In genomic region chr7:31126211-31126751, GRCm38 (mm10) we compare ENCODE assay signal across 8 mouse cellular contexts. TPM values are rescaled to one million over a fixed set of nuclear protein-coding genes. Genes with fewer than 3 reads are reported as not detected.
A peak's percentile ranks its signal among the peaks of the same experiment; 100 is the strongest.
DNase-seq lines count a peak whose midpoint lies in the region; ATAC-seq and TF ChIP-seq lines count a peak whose summit lies in the region.

No protein-coding gene starts in this region.

- peaks cover 29% of the 10 kb centered on the region for H3K36me3 ChIP-seq in heart, embryonic 12.5 days
- peaks cover 27% of the 10 kb centered on the region for H3K36me3 ChIP-seq in embryonic facial prominence, embryonic 15.5 days
- H3K36me3 ChIP-seq in hindbrain, postnatal 0 days (ENCODE audit: insufficient read depth, low read length): peaks cover 22% of the 10 kb centered on the region

- 4% methylated on average over 53 of the region's 53 CpGs for WGBS in heart, embryonic 12.5 days
- WGBS in embryonic facial prominence, embryonic 15.5 days: under 1% methylated on average over 53 of the region's 53 CpGs
- 4% methylated on average over 40 of the region's 53 CpGs for WGBS in hindbrain, postnatal 0 days

- TF ChIP-seq CTCF in hindbrain, postnatal 0 days (IDR thresholded peaks at IDR 0.05; ENCODE audit: low read depth): no peak

- peak overlapping the region; percentile 79 for H3K9ac ChIP-seq in heart, embryonic 12.5 days
- peak overlapping the region; percentile 47 for H3K9ac ChIP-seq in embryonic facial prominence, embryonic 15.5 days
- peak overlapping the region; percentile 78 for H3K9ac ChIP-seq in hindbrain, postnatal 0 days (replicated peaks; ENCODE audit: low read length)

- H3K27ac ChIP-seq in heart, embryonic 12.5 days (ENCODE audit: poor library complexity, severe bottlenecking): no peak overlapping the region
- no peak overlapping the region for H3K27ac ChIP-seq in embryonic facial prominence, embryonic 15.5 days (replicated peaks)
- peak overlapping the region; percentile 75 for H3K27ac ChIP-seq in hindbrain, postnatal 0 days

- H3K27me3 ChIP-seq in heart, embryonic 12.5 days (replicated peaks): peaks cover 22% of the 10 kb centered on the region
- peaks cover 15% of the 10 kb centered on the region for H3K27me3 ChIP-seq in embryonic facial prominence, embryonic 15.5 days
- peaks cover 5% of the 10 kb centered on the region; the same call in 1 of the 2 replicates for H3K27me3 ChIP-seq in hindbrain, postnatal 0 days (ENCODE audit: insufficient read depth, low read length)

- peak overlapping the region; percentile 76 for H3K4me3 ChIP-seq in heart, embryonic 12.5 days
- H3K4me3 ChIP-seq in embryonic facial prominence, embryonic 15.5 days (replicated peaks): peak overlapping the region; percentile 62
- peak overlapping the region; percentile 63 for H3K4me3 ChIP-seq in hindbrain, postnatal 0 days (ENCODE audit: low read length)

- no peak for DNase-seq in heart, adult 9 months (ENCODE audit: low spot score in 2 of 2)
- peak; percentile 31 for DNase-seq in Muller cell, postnatal 12 days (ENCODE audit: inconsistent ontology term)
- DNase-seq in hindbrain, postnatal 0 days (ENCODE audit: low spot score): no peak
- peak; percentile 32 for DNase-seq in naive thymus-derived CD4-positive, alpha-beta T cell, adult 2 months (ENCODE audit: low read depth)
- DNase-seq in thymus, adult 18-20 months: no peak
- no peak for DNase-seq in c-Kit-positive CD71-positive TER-119-positive erythroid progenitor cells, embryonic 14.5 days (ENCODE audit: low spot score)

- peaks cover 24% of the 10 kb centered on the region for H3K4me1 ChIP-seq in heart, embryonic 12.5 days (replicated peaks)
- peaks cover 18% of the 10 kb centered on the region for H3K4me1 ChIP-seq in embryonic facial prominence, embryonic 15.5 days
- H3K4me1 ChIP-seq in hindbrain, postnatal 0 days (ENCODE audit: insufficient read depth, low read length): no peaks in the 10 kb centered on the region

- peak overlapping the region; percentile 100 for H3K4me2 ChIP-seq in heart, embryonic 12.5 days
- H3K4me2 ChIP-seq in embryonic facial prominence, embryonic 15.5 days (replicated peaks): peak overlapping the region; percentile 98
- peak overlapping the region; percentile 84 for H3K4me2 ChIP-seq in hindbrain, postnatal 0 days (ENCODE audit: low read depth, low read length)

- peak; percentile 29; the same call in 1 of the 2 replicates for ATAC-seq in heart, embryonic 12.5 days (ENCODE audit: insufficient number of reproducible peaks, low FRiP score)
- ATAC-seq in embryonic facial prominence, embryonic 15.5 days (ENCODE audit: insufficient number of reproducible peaks, low FRiP score, low TSS enrichment, low read depth): no peak
- no peak for ATAC-seq in hindbrain, postnatal 0 days

- H3K9me3 ChIP-seq in heart, embryonic 12.5 days (replicated peaks): no peaks in the 10 kb centered on the region
- no peaks in the 10 kb centered on the region for H3K9me3 ChIP-seq in embryonic facial prominence, embryonic 15.5 days (replicated peaks)
- H3K9me3 ChIP-seq in hindbrain, postnatal 0 days (ENCODE audit: low read length): no peaks in the 10 kb centered on the region

RNA-seq across cellular contexts. Expression of gene Scn1b, which starts 0.5 kb away (rescaled TPM):
- polyA plus RNA-seq in heart, embryonic 12.5 days (2016; fragmentation: Nextera tagmentation; extraction: Ambion mirVana): 5.3 and 5.7 TPM in 2 replicates
- polyA plus RNA-seq in embryonic facial prominence, embryonic 15.5 days (2015; fragmentation: Nextera tagmentation; extraction: Ambion mirVana): 7.1 and 7.8 TPM in 2 replicates
- 65.7 and 69.5 TPM in 2 replicates for total RNA-seq in hindbrain, postnatal 0 days (2014; rRNA removed)
- 44.3 and 46.0 TPM in 2 replicates for polyA plus RNA-seq in hindbrain, postnatal 0 days (2015; fragmentation: Nextera tagmentation; extraction: Ambion mirVana)

RNA-seq across cellular contexts. Expression of gene Hpn, which starts 11.2 kb away (rescaled TPM):
- 1.9 and 2.0 TPM in 2 replicates for polyA plus RNA-seq in heart, embryonic 12.5 days (2016; fragmentation: Nextera tagmentation; extraction: Ambion mirVana)
- 5.4 and 5.7 TPM in 2 replicates for polyA plus RNA-seq in embryonic facial prominence, embryonic 15.5 days (2015; fragmentation: Nextera tagmentation; extraction: Ambion mirVana)
- total RNA-seq in hindbrain, postnatal 0 days (2014; rRNA removed): not detected in 2 replicates
- polyA plus RNA-seq in hindbrain, postnatal 0 days (2015; fragmentation: Nextera tagmentation; extraction: Ambion mirVana): 0.88 and 1.3 TPM in 2 replicates

RNA-seq across cellular contexts. Expression of gene Gramd1a, which starts 29.4 kb away (rescaled TPM):
- 63.4 and 64.6 TPM in 2 replicates for polyA plus RNA-seq in heart, embryonic 12.5 days (2016; fragmentation: Nextera tagmentation; extraction: Ambion mirVana)
- 72.5 and 75.2 TPM in 2 replicates for polyA plus RNA-seq in embryonic facial prominence, embryonic 15.5 days (2015; fragmentation: Nextera tagmentation; extraction: Ambion mirVana)
- 256 and 258 TPM in 2 replicates for total RNA-seq in hindbrain, postnatal 0 days (2014; rRNA removed)
- 137 and 143 TPM in 2 replicates for polyA plus RNA-seq in hindbrain, postnatal 0 days (2015; fragmentation: Nextera tagmentation; extraction: Ambion mirVana)

RNA-seq across cellular contexts. Expression of gene Fxyd3, which starts 49.8 kb away (rescaled TPM):
- 0.15 and 0.23 TPM in 2 replicates for polyA plus RNA-seq in heart, embryonic 12.5 days (2016; fragmentation: Nextera tagmentation; extraction: Ambion mirVana)
- polyA plus RNA-seq in embryonic facial prominence, embryonic 15.5 days (2015; fragmentation: Nextera tagmentation; extraction: Ambion mirVana): 108 and 127 TPM in 2 replicates
- not detected in 2 replicates for total RNA-seq in hindbrain, postnatal 0 days (2014; rRNA removed)
- 1.2 and 1.5 TPM in 2 replicates for polyA plus RNA-seq in hindbrain, postnatal 0 days (2015; fragmentation: Nextera tagmentation; extraction: Ambion mirVana)

Comparison
In these comparisons a context has a peak if more than half of its experiments do, and no peak if none do; other contexts are left out.
1. DNase-seq: peak in Muller cell, postnatal 12 days (single experiment) and naive thymus-derived CD4-positive, alpha-beta T cell, adult 2 months (single experiment); none in heart, adult 9 months (0 of 2), hindbrain, postnatal 0 days (single experiment), thymus, adult 18-20 months (0 of 2) and c-Kit-positive CD71-positive TER-119-positive erythroid progenitor cells, embryonic 14.5 days (single experiment).
2. Peak in every context shown above with its lines, with median percentiles within 50 percentile points of each other: H3K4me2 ChIP-seq, H3K4me3 ChIP-seq and H3K9ac ChIP-seq.